Mouse (Mus musculus) spleen, adult 2 months (tissue): ENCODE data around the gene G0s2. TPM values are rescaled to one million over a fixed set of nuclear protein-coding genes. Genes with fewer than 3 reads are reported as not detected.
A peak's percentile ranks its signal among the peaks of the same experiment; 100 is the strongest.

Experiments used
- DNase-seq, 2 experiments: peaks; one replicate each; pipeline versions ENCODE4 v3.0.0 to v3.0.0-alpha.2; 2012 to 2021; ENCODE audit warnings: low spot score in 2 of 2, low read depth in 1 of 2
- H3K27ac ChIP-seq: fragments of 200-500 bp; 2 replicates; pipeline ENCODE4 v1.5.1; 2012; ENCODE audit warnings: low read length, inconsistent platforms; ENCODE audit not compliant: insufficient read depth
- H3K27me3 ChIP-seq: fragments of 200-500 bp; 2 replicates; pipeline ENCODE4 v1.6.1; 2012; ENCODE audit warnings: mild to moderate bottlenecking, moderate library complexity, low read length, inconsistent platforms; ENCODE audit not compliant: control insufficient read depth, insufficient read depth
- H3K36me3 ChIP-seq: fragments of 200-500 bp; 2 replicates; pipeline ENCODE4 v1.6.1; 2012; ENCODE audit warnings: mild to moderate bottlenecking, low read length, inconsistent platforms; ENCODE audit not compliant: control insufficient read depth, insufficient read depth
- H3K4me1 ChIP-seq: fragments of 200-500 bp; 2 replicates; pipeline ENCODE4 v1.6.1; 2011; ENCODE audit warnings: inconsistent platforms; ENCODE audit not compliant: control insufficient read depth, insufficient read depth, insufficient read length
- H3K4me3 ChIP-seq: fragments of 200-500 bp; 2 replicates; pipeline ENCODE4 v1.5.1; 2011; ENCODE audit warnings: mild to moderate bottlenecking, inconsistent platforms; ENCODE audit not compliant: insufficient read depth, insufficient read length; ENCODE audit errors: extremely low read depth
- CTCF ChIP-seq: fragments of 200-500 bp; IDR thresholded peaks from 2 replicates; pipeline ENCODE4 v1.5.1; 2011; ENCODE audit warnings: mild to moderate bottlenecking, inconsistent platforms; ENCODE audit not compliant: insufficient read depth, insufficient read length, insufficient replicate concordance; ENCODE audit errors: extremely low read depth
- POLR2A ChIP-seq: fragments of 200-500 bp; IDR thresholded peaks from 2 replicates; pipeline ENCODE4 v1.6.1; 2011; ENCODE audit warnings: low read depth, low read length, inconsistent platforms
- WGBS: fragments of 180-500 bp; shearing (Covaris S2); methylation state at CpG from one replicate; pipeline ENCODE4 v1.1.7; 2018; 5-methylcytosine and 5-hydroxymethylcytosine counted together
- polyA plus RNA-seq: library from polyadenylated mRNA; depleted of rRNA; stranded (reverse); fragments of >200 nt; gene quantifications from 2 replicates; pipeline ENCODE4 v1.2.3, GENCODE M21; 2012

G0s2 gene
- polyA plus RNA-seq, 1 experiment, result 60.8 TPM

DNA sequence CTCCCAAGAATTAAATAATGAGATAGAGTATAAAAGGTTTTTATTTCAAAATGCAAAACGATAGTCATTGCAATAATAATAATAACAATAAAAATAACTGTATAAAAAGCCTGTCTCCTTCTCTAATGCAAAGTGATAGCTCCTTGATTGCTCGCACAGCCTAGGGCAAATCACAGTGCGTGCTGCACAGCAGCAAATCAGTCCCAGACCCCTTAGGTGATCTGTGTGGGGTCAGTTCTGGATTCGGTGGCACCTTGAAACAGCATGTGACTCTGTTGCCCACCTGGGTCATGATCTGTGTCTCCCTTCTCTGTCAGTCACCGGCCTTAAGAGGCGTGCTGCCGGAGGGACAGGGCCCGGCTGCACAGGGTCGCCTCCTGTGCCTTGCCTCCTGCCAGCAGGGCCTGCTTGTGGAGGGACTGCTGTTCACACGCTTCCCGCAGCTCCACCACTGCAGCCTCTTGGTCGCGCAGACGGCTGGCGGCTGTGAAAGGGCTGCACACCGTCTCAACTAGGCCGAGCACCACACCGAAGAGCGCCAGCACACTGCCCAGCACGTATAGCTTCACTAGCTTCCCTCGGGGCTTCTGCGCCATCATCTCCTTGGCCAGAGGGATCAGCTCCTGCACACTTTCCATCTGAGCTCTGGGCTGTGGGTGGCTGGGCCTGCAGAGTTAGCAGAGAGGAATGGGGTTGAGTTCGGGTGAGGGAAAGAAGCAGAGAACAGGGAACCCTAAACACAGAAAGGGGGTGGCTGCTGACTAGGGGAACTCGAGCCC, 691 bp downstream of the G0s2 start:
- Histone ChIP-seq H3K4me3 (peak overlapping the region; percentile 45), H3K27ac (peak overlapping the region; percentile 36), H3K36me3 (no peaks in the 10 kb centered on the region), H3K4me1 (peaks cover 4% of the 10 kb centered on the region; the same call in 1 of the 2 replicates), H3K27me3 (no peaks in the 10 kb centered on the region)
- 79% methylated on average over 24 of the region's 24 CpGs for WGBS
- no peak for TF ChIP-seq CTCF
- no peak for TF ChIP-seq POLR2A
- no peak for DNase-seq

DNA sequence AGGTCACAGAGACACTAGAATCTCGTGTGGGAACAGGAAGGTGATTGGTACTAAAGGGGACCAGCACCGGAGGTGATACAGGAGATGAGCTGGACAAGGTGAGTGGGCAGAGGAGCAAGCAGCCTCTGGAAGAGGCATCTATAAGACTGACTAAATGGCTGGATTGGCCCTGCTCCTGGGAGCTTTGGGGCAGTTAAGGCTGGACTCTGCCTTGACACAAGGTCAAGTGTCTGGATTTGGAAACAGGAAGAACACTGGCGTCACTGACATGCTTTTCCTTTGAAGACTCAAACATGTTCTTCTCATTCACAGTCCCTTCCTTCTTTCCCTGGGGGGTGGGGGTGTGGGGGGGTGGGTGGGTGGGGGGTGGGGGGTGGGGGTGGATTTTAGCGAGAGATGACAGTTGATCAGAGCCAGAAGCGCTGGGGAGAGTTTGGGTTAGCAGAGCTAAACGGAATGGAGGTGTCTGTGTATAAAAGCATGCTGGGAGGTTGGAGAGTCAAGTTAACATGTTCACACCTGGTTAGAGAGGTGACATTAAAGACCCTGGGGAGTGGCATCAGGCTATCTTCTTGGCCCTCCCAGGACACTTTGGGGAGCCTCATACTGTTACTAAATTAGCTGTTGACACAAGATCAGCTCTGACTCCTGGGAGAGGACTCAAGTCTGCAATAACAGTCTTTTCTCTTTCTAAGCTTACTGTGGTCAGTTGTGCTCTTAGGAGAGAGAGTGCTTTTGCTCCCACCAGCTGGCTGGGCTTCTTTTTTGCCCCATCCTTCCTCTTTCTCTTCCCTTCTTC, 1.9 kb downstream of the G0s2 start:
- no peak for DNase-seq
- 56% methylated on average over 6 of the region's 6 CpGs for WGBS

DNA sequence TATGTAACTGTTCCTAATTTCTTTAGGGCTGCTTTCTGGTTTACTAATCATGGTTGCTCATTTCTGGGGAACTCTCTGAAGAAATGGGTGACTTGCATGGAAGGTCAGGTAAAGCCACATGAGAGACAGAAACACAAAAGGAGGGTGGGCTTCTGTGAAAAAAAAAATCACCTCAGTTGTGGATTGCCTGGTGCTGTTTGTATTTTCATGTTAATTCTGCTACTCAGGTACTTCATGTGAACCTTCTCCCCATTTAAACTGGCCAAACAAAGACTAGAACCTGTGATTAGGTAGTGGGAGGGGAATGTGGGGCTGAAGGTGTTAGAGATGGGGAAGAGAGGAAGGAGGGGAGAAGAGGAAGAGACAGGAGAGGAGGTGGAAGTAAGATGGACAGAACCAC, 7.3 kb downstream of the G0s2 start:
- H3K36me3 ChIP-seq, result no peaks in the 10 kb centered on the region
- peaks cover 5% of the 10 kb centered on the region; the same call in 1 of the 2 replicates for H3K4me1 ChIP-seq
- TF ChIP-seq POLR2A, result no peak
- no peak for TF ChIP-seq CTCF
- DNase-seq, result no peak
- H3K27ac ChIP-seq, result no peak overlapping the region
- no peak overlapping the region for H3K4me3 ChIP-seq
- no peaks in the 10 kb centered on the region for H3K27me3 ChIP-seq

More for the DNA sequence above, 1.9 kb downstream of the G0s2 start:
- no peaks in the 10 kb centered on the region for H3K36me3 ChIP-seq
- no peaks in the 10 kb centered on the region for H3K27me3 ChIP-seq
- peaks cover 4% of the 10 kb centered on the region; the same call in 1 of the 2 replicates for H3K4me1 ChIP-seq
- H3K27ac ChIP-seq, result no peak overlapping the region; the same call in 1 of the 2 replicates
- H3K4me3 ChIP-seq, result no peak overlapping the region
- TF ChIP-seq POLR2A (no peak), CTCF (no peak)

DNA sequence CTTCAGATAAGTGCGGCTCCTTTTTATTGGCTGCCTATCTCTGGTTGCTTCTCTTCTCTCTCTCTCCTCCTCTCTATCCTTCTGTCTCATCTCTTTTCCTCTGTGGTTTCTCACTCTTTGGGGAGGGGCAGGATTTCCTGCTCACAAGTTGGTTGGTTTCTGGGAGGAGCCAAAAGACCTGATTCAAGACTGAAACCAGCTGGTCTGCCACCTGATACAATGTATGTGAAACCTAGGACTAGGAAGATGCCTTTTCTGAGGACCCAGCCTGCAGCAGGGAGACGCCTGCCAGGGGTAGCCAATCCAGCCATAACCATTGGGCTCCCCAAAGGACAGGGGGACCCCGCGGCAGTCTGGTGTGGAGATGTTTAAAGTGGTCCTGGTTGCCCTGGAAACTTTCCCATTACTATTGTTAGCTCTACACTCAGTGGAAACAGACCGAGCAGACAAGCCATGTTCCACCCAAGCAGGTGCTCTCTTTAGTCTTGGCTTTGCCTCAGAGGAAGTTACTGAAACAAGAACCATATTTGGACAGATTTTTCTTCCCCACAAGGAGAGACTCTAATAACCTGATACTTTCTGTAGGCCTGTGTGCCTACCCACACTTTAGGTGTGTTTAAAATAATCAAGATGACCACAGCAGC, 8.9 kb downstream of the G0s2 start, which contains the start of gene Hsd11b1:
Gene Hsd11b1 (minus strand): TSS at position 121 of the 644 bp plus-strand sequence.
- TF ChIP-seq CTCF (no peak), POLR2A (no peak)
- Histone ChIP-seq H3K36me3 (no peaks in the 10 kb centered on the region), H3K4me3 (peak within 1 kb of the TSS; percentile 40), H3K27me3 (no peaks in the 10 kb centered on the region), H3K27ac (peak within 1 kb of the TSS; percentile 84), H3K4me1 (peaks cover 5% of the 10 kb centered on the region; the same call in 1 of the 2 replicates)
- 11% methylated on average over 5 of the region's 5 CpGs for WGBS
- DNase-seq, result peak; percentile 55 to 61

DNA sequence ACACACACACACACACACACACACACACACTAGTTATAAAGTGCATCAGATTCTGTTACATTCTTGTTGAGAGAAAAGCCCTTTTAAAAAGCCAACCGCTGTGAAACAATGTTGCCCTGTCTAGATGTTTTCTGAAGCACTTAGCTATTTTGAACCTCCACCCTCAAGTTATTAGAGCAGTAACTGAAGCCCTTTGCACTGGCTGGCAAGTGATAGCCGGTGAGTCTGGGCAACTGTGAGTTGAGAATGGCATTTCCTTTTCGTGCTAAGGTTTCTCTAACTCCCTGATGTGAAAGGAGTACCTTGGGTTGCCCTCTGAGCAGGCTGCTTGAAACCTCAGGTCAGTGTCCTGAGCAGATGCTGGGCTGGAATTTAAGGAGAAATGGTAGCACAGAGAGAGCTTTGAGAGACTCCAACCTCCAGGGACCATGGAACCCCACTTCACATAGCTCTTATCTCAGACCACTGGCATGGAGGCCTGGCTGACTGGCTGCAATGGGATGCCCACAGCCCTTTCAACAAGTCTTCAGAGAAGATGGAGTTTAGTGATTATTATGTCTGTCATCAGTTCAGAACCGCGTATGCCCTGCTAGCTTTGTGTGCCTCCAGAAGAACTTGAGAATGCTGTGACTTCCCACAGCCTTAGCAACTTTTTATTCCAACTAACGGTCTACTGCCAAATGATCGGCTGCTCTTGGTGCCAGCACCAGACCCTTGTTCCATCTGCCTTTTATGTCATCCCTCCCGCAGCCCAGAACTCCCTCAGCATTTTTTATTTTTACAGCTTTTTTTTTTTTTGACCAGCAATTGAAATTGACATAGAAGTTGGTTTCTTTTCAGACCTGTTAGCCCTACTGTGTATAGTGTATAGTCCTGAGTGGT, 9.8 kb downstream of the G0s2 start:
- 54% methylated on average over 8 of the region's 8 CpGs for WGBS
- Histone ChIP-seq H3K27me3 (no peaks in the 10 kb centered on the region), H3K4me3 (peak overlapping the region; percentile 40), H3K4me1 (peaks cover 5% of the 10 kb centered on the region; the same call in 1 of the 2 replicates), H3K36me3 (no peaks in the 10 kb centered on the region), H3K27ac (peak overlapping the region; percentile 84)
- TF ChIP-seq CTCF (no peak), POLR2A (no peak)
- DNase-seq, result no peak

DNA sequence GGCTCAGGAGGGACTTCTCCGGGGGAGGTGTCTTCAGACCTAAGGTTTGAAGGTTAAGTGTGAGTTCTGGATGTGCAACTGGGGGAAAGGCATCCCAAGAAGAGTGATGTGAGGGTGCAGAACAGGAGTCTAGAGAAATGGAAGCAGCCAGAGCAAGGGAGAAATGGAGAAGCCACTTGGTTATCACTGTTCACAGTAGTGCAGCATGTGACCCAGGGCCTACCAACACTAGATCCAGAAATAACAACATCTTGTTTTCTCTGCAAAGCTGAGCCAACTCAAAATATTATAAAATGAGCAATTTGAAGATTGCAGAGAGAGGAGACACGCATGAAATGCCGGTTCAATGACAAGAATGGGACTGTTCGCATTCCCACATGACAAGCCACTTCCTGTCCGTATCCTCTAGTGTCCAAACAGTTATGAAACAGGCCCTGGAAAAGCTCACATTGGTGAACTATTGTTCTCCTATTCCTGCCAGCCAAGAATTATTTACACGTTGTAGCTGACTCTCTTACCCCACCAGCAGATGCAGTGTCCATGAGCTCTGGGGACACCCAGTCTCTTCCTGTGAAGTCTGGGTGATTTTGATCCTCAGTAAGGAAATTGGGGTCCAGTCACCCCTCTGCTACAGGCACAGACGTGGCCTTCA, 11.0 kb downstream of the G0s2 start:
- 61% methylated on average over 7 of the region's 7 CpGs for WGBS

More for the DNA sequence above, 11.0 kb downstream of the G0s2 start:
- no peaks in the 10 kb centered on the region for H3K36me3 ChIP-seq
- H3K27me3 ChIP-seq, result no peaks in the 10 kb centered on the region
- no peak overlapping the region for H3K4me3 ChIP-seq
- peak overlapping the region; percentile 40 for H3K27ac ChIP-seq
- peaks cover 5% of the 10 kb centered on the region; the same call in 1 of the 2 replicates for H3K4me1 ChIP-seq
- TF ChIP-seq POLR2A, result no peak
- TF ChIP-seq CTCF, result no peak
- no peak for DNase-seq
